Mouse (Mus musculus) forebrain, embryonic 10.5 days (tissue): ENCODE measurements around the gene Tnfsf13. TPM values are rescaled to one million over a fixed set of nuclear protein-coding genes. Genes with fewer than 3 reads are reported as not detected.
A peak's percentile ranks its signal among the peaks of the same experiment; 100 is the strongest.

Experiments used
- DNase-seq: peaks from one replicate; pipeline ENCODE4 v3.0.0-alpha.2; 2017; ENCODE audit warnings: low spot score; ENCODE audit errors: extremely low spot score
- H3K27ac ChIP-seq: fragments of 300-500 bp; sonication (generic); 2 replicates; pipeline ENCODE4 v1.5.1; 2016; ENCODE audit warnings: mild to moderate bottlenecking
- H3K27me3 ChIP-seq: fragments of 300-500 bp; sonication (generic); 2 replicates; pipeline ENCODE4 v1.6.1; 2016; ENCODE audit warnings: mild to moderate bottlenecking; ENCODE audit not compliant: poor library complexity, severe bottlenecking
- H3K36me3 ChIP-seq: fragments of 300-500 bp; sonication (generic); replicated peaks from 2 replicates; pipeline ENCODE4 v1.6.1; 2016; ENCODE audit warnings: mild to moderate bottlenecking, moderate library complexity
- H3K4me1 ChIP-seq: fragments of 300-500 bp; sonication (generic); 2 replicates; pipeline ENCODE4 v1.6.1; 2016
- H3K4me3 ChIP-seq: fragments of 300-500 bp; sonication (generic); 2 replicates; pipeline ENCODE4 v1.5.1; 2016; ENCODE audit warnings: mild to moderate bottlenecking, moderate library complexity
- H3K9me3 ChIP-seq: fragments of 300-500 bp; sonication (generic); 2 replicates; pipeline ENCODE4 v1.6.1; 2016; ENCODE audit warnings: mild to moderate bottlenecking, moderate library complexity
- WGBS: fragments of 180-500 bp; shearing (Covaris S2); methylation state at CpG from one replicate; pipeline ENCODE4 v1.1.7; 2016; 5-methylcytosine and 5-hydroxymethylcytosine counted together
- polyA plus RNA-seq: library from polyadenylated mRNA; unstranded; fragments of >200 nt; fragmentation: Nextera tagmentation; extraction: Ambion mirVana; gene quantifications from 2 replicates; pipeline ENCODE4 v1.2.1, GENCODE M21; 2016

Gene Tnfsf13
- polyA plus RNA-seq, 1 experiment from 2014 or later = not detected

DNA sequence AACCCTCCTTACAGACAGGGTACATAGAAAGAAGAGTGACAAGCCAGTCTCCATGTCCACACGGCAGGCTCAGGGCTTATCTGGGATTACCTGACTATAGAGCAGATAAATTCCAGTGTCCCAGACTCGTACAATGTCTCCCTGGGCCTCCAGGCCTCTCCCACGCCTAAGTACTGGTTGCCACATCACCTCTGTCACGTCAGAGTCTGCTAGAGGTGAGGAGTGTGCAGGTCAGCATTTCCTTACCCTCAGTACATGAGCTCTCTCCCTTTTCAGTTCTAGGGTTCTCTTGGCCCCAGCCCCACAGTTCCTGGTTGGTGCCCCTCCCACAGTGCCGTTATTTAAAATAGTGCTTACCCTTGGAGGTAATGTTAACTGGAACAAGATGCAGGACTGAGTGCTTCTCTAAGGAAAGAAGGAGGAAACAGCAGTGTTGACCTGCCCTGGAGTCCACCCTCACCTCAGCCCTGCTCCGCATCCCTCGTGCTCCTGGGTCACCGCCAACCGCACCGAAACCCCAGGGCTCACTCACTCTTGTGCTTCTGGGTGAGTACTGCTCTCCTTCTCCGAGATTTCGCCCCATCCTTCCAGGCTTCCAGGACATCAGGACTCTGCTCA, 1.3 kb downstream of the Tnfsf13 start:
- Histone ChIP-seq H3K9me3 (no peaks in the 10 kb centered on the region), H3K27ac (0 out of 2 replicates have a peak overlapping the region, but pooled peaks have one; percentile 91), H3K4me1 (peaks cover 61% of the 10 kb centered on the region), H3K4me3 (no peak overlapping the region), H3K27me3 (0 out of 2 replicates have a peak, but pooled peaks cover 13% of the 10 kb centered on the region), H3K36me3 (peaks cover 14% of the 10 kb centered on the region)
- 87% methylated on average over 12 of the region's 12 CpGs for WGBS
- DNase-seq = no peak

DNA sequence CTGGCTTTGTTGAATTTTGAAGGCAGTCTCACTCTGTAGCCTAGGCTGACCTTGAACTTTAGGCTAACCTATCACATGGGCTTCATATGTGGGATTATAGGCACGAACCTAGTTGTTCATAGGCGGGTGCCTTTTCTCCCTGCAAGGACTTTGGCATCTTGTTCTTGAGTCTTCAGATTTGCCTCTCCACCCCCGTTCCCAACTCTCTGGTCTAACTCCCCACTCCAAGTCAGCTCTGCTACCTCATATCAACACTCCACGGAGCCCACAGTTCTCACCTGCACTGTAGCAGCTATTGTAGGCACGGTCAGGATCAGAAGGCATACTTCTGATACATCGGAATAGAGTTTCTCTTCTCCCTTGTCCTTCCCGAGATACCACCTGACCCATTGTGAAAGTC, 2.0 kb downstream of the Tnfsf13 start:
- no peak overlapping the region for H3K4me3 ChIP-seq
- peak overlapping the region; percentile 91 for H3K27ac ChIP-seq
- no peak for DNase-seq
- H3K36me3 ChIP-seq = peaks cover 21% of the 10 kb centered on the region
- 84% methylated on average over 7 of the region's 7 CpGs for WGBS
- 0 out of 2 replicates have a peak, but pooled peaks cover 13% of the 10 kb centered on the region for H3K27me3 ChIP-seq
- H3K9me3 ChIP-seq = no peaks in the 10 kb centered on the region
- peaks cover 61% of the 10 kb centered on the region for H3K4me1 ChIP-seq

DNA sequence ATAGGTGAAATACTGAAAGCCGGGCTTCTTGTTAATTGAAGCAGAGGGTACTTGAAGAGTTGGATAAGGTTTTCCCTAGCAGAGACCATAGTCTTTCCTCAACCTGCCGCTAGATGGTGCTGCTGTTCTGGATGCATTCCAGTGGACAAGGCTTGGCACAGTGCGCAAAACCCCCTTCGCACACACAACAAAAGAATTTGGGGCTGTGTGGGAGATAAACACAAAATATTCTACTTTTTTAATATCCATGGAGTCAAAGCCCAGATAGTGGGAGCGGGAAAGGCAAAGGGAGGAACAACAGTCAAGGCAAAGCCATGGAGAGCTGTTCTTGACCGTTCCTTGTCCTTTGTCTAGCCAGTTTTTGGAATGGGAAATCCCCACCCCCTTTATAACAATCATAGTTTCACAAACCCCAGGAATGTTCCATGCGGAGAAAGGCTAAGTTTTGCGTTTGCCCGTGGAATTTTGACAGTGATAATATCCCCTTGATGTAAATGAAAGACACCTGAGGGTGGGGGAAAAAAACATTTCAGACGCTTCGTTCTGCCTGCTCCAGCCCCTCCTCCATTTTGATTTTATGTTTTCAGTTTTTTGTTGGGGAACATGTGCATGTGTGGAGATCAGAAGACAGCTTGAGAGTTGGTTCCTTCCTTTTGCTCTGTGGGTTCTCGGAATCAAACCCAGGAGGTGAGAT, 2.6 kb downstream of the Tnfsf13 start:
- Histone ChIP-seq H3K36me3 (peaks cover 26% of the 10 kb centered on the region), H3K4me3 (peak overlapping the region; percentile 70), H3K27me3 (0 out of 2 replicates have a peak, but pooled peaks cover 13% of the 10 kb centered on the region), H3K4me1 (peaks cover 61% of the 10 kb centered on the region), H3K9me3 (no peaks in the 10 kb centered on the region), H3K27ac (peak overlapping the region; percentile 91)
- DNase-seq = peak; percentile 88
- WGBS = 30% methylated on average over 12 of the region's 12 CpGs

DNA sequence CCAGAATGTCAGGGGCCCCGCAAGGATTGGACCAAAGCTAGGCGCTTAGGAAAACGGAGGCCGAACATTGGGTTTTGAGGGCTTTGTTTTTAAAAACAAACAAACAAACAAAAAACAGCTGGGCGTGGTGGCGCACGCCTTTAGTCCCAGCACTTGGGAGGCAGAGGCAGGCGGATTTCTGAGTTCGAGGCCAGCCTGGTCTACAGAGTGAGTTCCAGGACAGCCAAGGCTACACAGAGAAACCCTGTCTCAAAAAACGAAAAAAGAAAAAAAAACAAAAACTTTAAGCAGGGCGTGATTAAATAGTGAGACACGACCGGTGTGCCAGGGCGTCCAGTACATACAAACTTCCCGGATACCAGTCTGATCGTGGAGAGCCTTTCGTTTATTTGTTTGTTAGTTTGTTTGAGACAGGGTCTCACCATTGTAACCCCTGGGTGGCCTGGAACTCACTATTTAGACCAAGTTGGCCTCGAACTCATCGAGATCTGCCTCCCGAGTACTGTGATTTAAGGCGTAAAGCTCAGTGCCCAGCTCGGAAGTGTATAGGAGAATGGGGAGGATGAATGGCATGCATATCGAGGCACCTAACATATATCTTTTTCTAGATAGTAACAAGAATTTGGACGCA, 3.3 kb downstream of the Tnfsf13 start:
- peak overlapping the region; percentile 91 for H3K27ac ChIP-seq
- H3K27me3 ChIP-seq = 0 out of 2 replicates have a peak, but pooled peaks cover 13% of the 10 kb centered on the region
- peak overlapping the region; percentile 70 for H3K4me3 ChIP-seq
- no peaks in the 10 kb centered on the region for H3K9me3 ChIP-seq
- WGBS = 33% methylated on average over 24 of the region's 24 CpGs
- H3K36me3 ChIP-seq = peaks cover 33% of the 10 kb centered on the region
- H3K4me1 ChIP-seq = peaks cover 61% of the 10 kb centered on the region
- no peak for DNase-seq

DNA sequence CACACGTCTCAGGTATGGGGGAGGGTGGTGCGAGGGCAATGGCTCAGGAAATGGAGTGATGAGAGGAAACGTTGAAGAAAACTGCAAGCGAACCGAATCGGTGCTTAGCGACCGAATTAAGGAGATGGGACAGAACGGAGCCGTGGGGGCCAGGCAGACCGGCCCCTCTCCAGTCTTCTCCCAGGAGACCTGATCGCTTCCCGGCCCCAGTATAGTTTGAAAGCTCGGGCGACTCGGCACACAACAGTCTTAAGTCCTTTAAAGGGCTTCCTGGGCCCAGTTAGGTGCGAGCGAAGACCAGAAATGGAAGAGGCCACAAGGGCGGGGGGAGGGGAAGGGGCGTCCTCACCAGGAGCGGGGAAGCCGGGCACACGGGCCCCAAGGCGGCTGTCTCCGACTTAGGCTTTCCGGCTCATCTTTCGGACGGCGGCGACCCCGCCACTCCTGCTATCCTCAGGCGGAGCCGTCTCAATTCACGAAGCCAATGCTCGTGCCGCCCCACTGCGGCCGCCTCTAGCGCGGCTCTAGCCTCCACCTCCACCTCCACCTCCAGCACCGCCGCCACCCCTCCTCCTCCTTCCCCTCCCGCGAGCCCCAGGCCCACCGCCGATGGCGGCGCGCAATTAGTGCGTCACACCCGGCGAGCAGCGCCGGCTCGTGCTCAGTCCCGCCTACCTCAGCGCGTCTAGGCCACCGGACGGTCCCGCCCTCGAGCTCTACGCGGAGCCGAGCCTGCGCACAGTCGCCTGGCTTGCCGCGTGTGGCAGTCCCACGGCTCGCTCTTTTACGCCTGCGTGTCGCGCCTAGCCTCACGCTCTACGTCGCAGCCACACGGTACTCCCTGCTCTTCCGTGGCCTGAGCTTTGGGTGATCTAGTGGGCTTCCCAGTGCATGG, 4.0 kb downstream of the Tnfsf13 start, which contains the start of gene Senp3:
TSS of gene Senp3 (minus strand) at position 771 of the 895 bp plus-strand sequence.
- Histone ChIP-seq H3K4me1 (peaks cover 55% of the 10 kb centered on the region), H3K27me3 (0 out of 2 replicates have a peak, but pooled peaks cover 13% of the 10 kb centered on the region), H3K9me3 (no peaks in the 10 kb centered on the region), H3K27ac (peak within 1 kb of the TSS; percentile 91), H3K4me3 (peak within 1 kb of the TSS; percentile 70), H3K36me3 (peaks cover 41% of the 10 kb centered on the region)
- WGBS = under 1% methylated on average over 80 of the region's 80 CpGs
- peak; percentile 98 for DNase-seq

- Histone ChIP-seq H3K36me3 (peaks cover 53% of the 10 kb centered on the region), H3K4me1 (peaks cover 44% of the 10 kb centered on the region), H3K9me3 (no peaks in the 10 kb centered on the region), H3K27me3 (0 out of 2 replicates have a peak, but pooled peaks cover 6% of the 10 kb centered on the region), H3K4me3 (peak overlapping the region; percentile 70), H3K27ac (0 out of 2 replicates have a peak overlapping the region, but pooled peaks have one; percentile 16)
- 95% methylated on average over 30 of the region's 30 CpGs for WGBS
- DNase-seq = no peak
Measured at GRCm38 (mm10) chr11:69680136-69680855, 5.3 kb downstream of the Tnfsf13 start.

GRCm38 (mm10) chr11:69679144-69679543, 6.4 kb downstream of the Tnfsf13 start:
- H3K36me3 ChIP-seq = peaks cover 65% of the 10 kb centered on the region
- H3K27me3 ChIP-seq = no peaks in the 10 kb centered on the region
- no peak for DNase-seq
- no peaks in the 10 kb centered on the region for H3K9me3 ChIP-seq
- peaks cover 39% of the 10 kb centered on the region for H3K4me1 ChIP-seq
- 100% methylated on average over 2 of the region's 2 CpGs for WGBS
- peak overlapping the region; percentile 10; the same call in 1 of the 2 replicates for H3K4me3 ChIP-seq
- no peak overlapping the region for H3K27ac ChIP-seq

DNA sequence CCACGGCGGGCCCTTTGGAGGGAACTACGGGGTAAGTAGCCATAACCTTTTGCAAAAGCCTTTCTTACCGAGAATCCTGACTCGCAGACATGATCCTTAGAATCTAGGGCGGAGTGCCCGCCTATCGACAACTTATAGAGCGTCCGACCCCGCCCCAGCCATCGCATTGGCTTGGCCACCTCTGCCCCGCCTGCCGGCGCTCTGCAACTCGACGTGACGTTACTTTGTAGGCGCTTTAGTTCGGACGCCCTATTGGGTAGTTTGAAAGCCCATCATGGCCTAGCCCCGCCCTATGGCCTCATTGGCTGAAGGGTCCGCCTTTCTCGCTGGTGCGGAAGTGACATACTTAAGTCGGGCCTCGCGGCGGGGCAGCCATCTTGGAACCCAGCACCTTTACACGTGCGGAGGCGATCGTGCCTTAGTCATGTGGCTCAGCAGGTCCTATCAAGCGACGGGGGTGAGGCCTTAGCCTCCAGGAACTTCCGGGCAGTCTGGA, 13.3 kb downstream of the Tnfsf13 start, which contains the start of gene Eif4a1:
TSS of gene Eif4a1 (minus strand) at position 213 of the 496 bp plus-strand sequence.
- Histone ChIP-seq H3K4me1 (peaks cover 40% of the 10 kb centered on the region), H3K4me3 (peak within 1 kb of the TSS; percentile 100), H3K36me3 (peaks cover 91% of the 10 kb centered on the region), H3K27me3 (no peaks in the 10 kb centered on the region), H3K27ac (peak within 1 kb of the TSS; percentile 99), H3K9me3 (no peaks in the 10 kb centered on the region)
- WGBS = under 1% methylated on average over 36 of the region's 36 CpGs
- DNase-seq = peak; percentile 100

- peak overlapping the region; percentile 99 for H3K27ac ChIP-seq
- peaks cover 40% of the 10 kb centered on the region for H3K4me1 ChIP-seq
- under 1% methylated on average over 43 of the region's 43 CpGs for WGBS
- no peaks in the 10 kb centered on the region for H3K9me3 ChIP-seq
- peak overlapping the region; percentile 100 for H3K4me3 ChIP-seq
- H3K27me3 ChIP-seq = no peaks in the 10 kb centered on the region
- H3K36me3 ChIP-seq = peaks cover 90% of the 10 kb centered on the region
- DNase-seq = peak; percentile 42
Measured at GRCm38 (mm10) chr11:69671726-69672124, 13.9 kb downstream of the Tnfsf13 start.

DNA sequence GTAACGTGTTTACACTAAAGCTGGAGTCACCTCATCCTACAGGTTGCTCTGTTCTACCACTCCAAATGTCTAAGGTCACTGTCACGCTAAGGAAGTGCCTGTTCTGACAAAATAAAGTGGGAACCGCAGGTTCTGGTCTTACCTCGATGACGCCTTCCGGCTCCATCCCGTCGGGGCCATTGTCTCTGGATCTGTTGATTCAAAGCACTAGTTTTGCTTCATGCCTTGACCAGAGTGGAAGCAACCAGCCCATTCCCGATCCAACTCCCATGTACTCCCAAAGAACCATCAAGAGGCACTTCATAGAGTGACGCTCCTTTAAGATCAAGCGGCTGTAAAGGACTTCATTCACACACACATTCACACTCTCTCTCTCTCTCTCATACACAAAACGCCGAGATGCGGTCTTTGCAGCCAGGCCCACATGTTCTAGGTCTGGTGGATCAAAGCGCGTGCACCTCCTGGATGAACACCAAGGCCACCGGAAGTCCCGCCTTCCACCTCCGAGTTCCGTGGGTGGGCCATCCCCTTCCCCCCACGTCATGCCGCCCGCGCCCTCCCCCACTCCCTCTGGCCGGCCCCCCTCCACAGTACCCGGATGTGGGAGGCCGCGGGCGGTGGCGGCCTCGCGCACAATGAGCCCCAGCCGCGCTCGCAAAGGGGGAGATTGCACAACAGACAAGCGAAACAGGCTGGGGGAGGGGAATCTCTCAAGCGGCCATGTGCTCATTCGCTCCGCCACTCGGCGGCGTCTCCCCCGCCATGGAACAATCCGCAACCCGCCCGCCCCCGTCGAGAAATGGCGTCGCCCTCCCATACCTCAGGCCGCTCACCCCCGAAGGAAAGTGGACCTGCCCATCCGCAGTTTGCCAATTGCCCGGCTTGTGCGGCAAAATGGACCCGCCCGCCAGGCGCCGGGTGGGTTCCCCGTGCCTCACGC, 14.5 kb downstream of the Tnfsf13 start:
- Histone ChIP-seq H3K4me1 (peaks cover 40% of the 10 kb centered on the region), H3K36me3 (peaks cover 90% of the 10 kb centered on the region), H3K27me3 (no peaks in the 10 kb centered on the region), H3K9me3 (no peaks in the 10 kb centered on the region), H3K4me3 (peak overlapping the region; percentile 100), H3K27ac (peak overlapping the region; percentile 99)
- DNase-seq = peak; percentile 95
- WGBS = under 1% methylated on average over 61 of the region's 61 CpGs
